Mouse (Mus musculus) fibroblast of lung, adult 2 months (primary cell): ENCODE data around the gene Tnf.

Experiments
- DNase-seq: peaks from one replicate; pipeline ENCODE4 v3.0.0-alpha.2; 2011; ENCODE audit warnings: low read depth

Gene Tnf

DNA sequence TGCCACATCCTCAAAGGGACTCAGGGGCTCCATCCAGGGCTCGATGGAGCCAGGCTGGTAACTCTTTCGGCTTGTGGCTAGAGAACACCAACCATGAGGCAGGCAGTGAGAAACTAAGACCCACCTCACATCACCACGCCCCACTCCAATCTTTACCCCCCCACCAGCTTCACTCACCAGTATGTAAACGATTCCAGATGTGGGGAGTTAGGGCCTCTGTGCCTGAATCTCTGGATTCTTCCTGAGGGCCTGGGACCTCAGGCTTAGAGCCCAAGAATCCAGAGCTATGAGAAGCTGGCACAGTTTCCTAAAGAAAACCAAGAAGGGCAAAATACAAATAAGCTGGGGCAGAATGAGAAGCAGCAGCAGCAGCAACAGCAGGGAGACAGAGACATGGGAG lies 47.9 kb downstream of the Tnf start:
- DNase-seq, result peak; percentile 50

DNA sequence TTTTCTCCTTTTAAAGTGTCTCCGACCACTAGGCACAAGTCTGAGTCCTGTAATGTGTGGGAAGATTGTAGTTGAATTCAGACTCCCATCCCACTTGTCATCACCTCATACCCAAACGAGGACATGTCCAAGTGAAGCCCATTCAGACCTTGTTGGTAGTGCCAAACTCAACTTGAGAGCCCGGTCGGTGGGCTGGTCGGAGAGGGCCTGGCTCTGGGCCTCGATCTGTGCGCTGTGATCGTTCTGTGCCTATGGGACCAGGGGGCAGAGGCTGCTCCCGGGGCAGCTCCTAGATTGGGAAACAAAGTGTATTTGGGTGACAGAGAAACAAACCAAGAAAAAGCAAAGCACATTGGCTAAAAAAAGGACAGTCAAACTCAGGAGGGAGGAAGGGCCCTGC lies 48.7 kb downstream of the Tnf start:
- DNase-seq, result no peak

DNA sequence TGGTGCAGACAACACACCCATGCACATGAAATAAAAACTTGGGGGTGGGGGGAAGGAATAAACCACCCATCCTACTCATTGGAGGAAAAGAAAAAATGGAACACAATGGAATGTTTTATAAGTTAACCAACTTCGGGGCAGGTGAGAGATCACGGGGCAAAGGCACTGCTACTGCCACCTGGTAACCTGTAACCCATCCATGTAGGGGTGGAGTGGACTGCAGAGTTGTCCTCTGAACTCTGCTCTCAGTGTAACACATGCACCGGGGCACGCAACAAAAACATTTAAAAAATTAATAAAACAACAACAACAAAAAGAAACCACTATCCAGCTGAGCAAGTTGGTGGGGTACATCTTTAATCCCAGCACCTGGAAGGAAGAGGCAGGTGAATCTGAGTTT lies 49.7 kb downstream of the Tnf start:
- DNase-seq, result no peak
